Mouse (Mus musculus): ENCODE results near the gene Kmt2a. TPM values are rescaled to one million over a fixed set of nuclear protein-coding genes. Genes with fewer than 3 reads are reported as not detected.
A peak's percentile ranks its signal among the peaks of the same experiment; 100 is the strongest.

Kmt2a gene
- total RNA-seq, 2 experiments from 2014 or later, result 12.5 to 12.8 TPM

DNA sequence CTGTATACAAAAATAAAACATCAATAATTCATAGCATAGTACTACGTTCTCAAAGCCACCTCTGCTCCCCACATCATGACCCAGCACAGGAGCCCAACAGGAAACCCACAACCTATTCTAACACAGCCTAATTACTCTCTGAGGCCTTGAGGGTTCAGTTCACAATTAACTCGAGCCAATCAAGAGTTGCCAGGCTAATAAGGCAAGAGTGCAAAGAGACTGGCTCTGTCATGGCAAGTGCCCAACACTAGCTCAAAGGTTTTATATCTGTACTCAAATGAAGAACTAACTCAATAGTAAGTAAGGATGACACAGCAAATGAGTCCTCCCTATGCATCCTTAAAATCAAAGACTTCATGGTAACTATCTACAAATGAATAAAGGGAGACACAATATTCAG is 50.6 kb downstream of the Kmt2a start:
- intact Hi-C loops (cut with DNase I), result no loop called here
- DNase-seq, result no peak

DNA sequence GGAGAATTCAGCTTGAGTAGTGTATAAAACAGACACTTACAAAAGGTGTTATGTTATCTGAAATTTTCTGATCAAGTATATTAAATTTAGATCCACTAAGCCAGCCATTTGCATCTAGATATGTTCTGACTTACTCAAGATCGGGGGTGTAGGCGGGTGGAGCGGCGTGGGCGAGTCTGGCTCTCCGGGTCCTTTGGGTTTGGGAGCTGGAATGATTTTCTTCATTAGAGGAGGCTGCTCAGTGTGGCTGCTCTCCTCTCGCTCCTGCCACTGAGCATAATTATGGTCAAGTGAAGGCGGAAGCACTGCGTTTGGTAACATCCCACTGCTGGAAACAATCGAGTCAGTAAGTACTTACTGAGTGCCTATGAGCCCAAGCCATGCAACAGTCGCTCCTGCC is 52.2 kb downstream of the Kmt2a start:
- intact Hi-C loops (cut with DNase I), result loop anchor here (5.0 kb wide), 1 partner anchor 103 kb away; no protein-coding TSS in a partner anchor
- no peak for DNase-seq

DNA sequence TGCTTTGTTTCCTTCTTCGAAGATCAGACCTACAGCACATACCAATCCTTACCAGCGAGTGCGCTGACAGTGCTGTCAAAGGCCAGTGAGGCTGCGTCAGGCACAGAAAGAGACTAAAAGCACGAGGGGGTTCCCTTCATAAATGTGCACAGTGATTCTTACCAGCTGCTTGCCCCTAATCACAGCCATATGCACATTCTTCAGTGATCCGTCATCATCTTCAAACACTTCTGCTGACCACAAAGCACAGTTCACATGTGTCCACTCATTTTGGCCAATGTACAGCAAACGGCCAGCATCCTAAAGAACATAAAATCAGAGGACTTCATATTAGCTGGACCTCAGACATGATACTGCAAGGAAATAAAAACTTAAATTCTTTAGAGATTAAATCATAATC is 54.4 kb downstream of the Kmt2a start:
- no peak for DNase-seq
- intact Hi-C loops (cut with DNase I), result loop anchor here (5.0 kb wide), 1 partner anchor 106 kb away; no protein-coding TSS in a partner anchor

DNA sequence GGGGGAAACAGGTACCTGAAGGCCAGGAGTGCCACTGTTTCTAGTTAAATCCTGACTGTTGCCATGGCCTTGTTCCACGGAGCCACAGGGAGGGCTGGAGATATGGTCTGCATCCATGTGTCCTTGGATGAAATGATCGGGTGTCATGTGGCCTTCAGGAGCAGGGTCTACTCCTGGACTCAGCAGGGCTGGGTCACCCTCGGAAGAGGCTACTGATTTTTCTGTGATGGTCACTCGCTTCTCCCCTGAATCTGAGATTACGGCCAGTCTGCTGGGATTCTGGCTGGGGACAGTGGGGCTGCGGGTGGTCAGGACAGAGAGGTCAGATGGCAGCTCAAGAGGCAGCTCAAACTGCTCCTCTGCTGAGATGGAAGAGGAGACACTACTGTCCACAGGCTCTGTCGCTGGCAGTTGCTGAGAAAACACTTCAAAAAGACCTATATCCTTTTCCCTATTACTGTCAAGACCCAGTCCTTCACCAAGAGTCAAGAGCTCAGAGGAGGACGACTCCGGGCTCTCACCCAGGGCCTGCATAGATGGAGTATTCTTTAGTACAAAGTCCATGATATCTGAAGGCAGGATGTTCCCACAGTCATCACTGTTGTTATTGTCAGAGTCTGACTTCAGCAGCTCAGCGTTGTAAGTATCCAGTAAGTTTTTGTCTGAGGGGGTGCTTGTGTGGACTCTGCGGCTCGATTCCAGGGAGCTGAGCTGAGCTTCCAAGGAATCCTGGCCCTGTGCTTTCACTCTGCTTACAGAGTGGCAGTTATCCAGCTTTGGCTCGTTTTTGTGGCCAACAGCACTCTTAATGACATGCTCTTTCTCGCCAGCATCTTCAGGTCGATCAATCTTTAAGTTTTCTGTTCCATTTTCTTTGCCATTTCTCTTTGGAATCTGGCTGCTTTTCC is 60.9 kb downstream of the Kmt2a start:
- peak in 1 of 2 experiments; percentile 39 for DNase-seq
- intact Hi-C loops (cut with DNase I), result no loop called here

DNA sequence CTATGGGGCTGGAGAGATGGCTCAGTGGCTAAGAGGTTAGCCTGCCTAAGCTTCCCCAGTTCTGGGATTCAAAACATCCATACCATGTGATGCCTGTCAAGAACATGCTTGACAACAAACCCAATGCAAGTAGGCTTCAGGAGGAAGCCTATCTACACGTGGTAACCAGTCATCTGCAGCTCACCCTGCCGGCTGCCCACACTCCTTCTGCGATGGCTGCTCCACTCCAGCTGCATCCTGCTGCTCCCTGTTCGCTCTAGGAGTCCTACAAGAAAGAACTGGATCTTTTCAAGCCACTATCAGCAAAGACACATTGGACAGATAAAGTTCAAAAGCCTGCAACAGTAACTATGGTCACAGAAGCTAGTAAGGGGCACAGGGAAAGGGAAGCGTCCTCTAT is 63.6 kb downstream of the Kmt2a start:
- intact Hi-C loops (cut with DNase I), result no loop called here

GRCm38 (mm10) chr9:44814179-44814578 is 66.9 kb downstream of the Kmt2a start:
- intact Hi-C loops (cut with DNase I), result no loop called here

More for the DNA sequence above, 63.6 kb downstream of the Kmt2a start:
- DNase-seq, result no peak

DNA sequence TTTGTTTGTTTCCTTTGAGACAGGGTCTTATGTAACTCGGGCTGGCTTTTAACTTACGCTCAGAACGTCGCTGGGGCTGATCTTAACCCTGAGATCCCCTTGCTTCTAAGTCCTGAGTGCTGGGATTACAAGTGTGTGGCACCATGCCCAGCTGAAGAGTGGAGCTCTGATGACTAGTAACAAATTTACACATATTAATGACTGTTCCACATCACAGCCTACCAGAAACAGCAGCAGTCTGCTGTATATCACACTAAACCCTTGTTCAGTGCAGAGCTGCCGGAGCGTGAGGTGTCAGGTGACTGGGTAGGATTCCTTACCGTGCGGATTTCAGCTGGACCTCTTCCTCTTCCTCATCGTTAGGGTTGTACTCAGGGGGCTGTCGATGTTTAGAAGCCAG is 70.8 kb downstream of the Kmt2a start:
- intact Hi-C loops (cut with DNase I), result no loop called here
- DNase-seq, result no peak

More at GRCm38 (mm10) chr9:44814179-44814578, 66.9 kb downstream of the Kmt2a start:
- no peak for DNase-seq

- intact Hi-C loops (cut with DNase I), result no loop called here
- no peak for DNase-seq
Observed at GRCm38 (mm10) chr9:44807778-44808177, 73.3 kb downstream of the Kmt2a start.

- intact Hi-C loops (cut with DNase I), result no loop called here
- DNase-seq, result no peak
Observed at GRCm38 (mm10) chr9:44807141-44807540, 74.0 kb downstream of the Kmt2a start.

- DNase-seq, result no peak
- intact Hi-C loops (cut with DNase I), result loop anchor here (1.0 kb wide), 1 partner anchor 19 kb away; no protein-coding TSS in a partner anchor
Observed at GRCm38 (mm10) chr9:44805536-44805935, 75.6 kb downstream of the Kmt2a start.

DNA sequence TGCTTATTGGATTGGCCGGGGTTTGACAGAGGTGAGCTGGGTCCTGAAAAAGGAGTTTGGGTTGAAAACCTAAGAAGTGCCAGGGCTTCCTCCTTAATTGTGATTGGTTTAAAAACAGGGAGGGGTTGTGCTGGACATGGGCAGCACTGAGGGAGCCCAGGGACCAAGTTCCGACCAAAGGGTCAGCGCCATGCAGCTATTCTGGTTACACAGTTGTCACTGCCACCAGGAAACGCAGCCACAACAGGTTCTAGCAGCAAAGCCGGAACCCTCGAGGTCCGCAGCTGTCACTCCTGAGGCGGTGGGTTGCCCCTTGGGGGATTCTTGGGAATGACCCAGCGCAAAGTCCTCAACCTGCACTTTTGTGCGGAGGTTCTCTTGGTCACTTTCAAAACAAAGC is 76.4 kb downstream of the Kmt2a start:
- no peak for DNase-seq
- intact Hi-C loops (cut with DNase I), result loop anchor here (1.0 kb wide), 1 partner anchor 18 kb away; no protein-coding TSS in a partner anchor

GRCm38 (mm10) chr9:44802808-44803450 is 78.2 kb downstream of the Kmt2a start, which contains the start of gene Ttc36:
Gene Ttc36 (minus strand): TSS chr9:44803072.
- intact Hi-C loops (cut with DNase I), result no loop called here

GRCm38 (mm10) chr9:44801669-44802068 is 79.4 kb downstream of the Kmt2a start:
- intact Hi-C loops (cut with DNase I), result no loop called here

More at GRCm38 (mm10) chr9:44802808-44803450, 78.2 kb downstream of the Kmt2a start, which contains the start of gene Ttc36:
- DNase-seq, result no peak

DNA sequence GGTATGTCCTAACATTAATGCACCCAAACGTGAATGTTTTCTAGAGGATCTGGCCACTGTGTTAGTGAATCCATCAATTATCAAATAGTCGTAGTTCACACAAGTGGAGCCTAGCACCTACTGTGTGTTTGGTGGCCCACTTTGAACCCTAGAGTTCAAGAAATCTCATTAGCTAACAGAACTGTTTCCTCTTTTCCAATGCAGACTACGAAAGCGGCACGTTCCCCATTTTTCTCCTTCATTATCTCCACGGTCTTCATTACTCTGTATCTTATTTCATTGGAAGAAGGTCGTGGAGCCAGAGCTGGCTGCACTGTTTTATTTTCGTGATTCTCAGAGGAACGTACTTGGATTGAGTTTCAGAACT is 81.2 kb downstream of the Kmt2a start:
- DNase-seq, result no peak
- intact Hi-C loops (cut with DNase I), result no loop called here

More at GRCm38 (mm10) chr9:44801669-44802068, 79.4 kb downstream of the Kmt2a start:
- no peak for DNase-seq

DNA sequence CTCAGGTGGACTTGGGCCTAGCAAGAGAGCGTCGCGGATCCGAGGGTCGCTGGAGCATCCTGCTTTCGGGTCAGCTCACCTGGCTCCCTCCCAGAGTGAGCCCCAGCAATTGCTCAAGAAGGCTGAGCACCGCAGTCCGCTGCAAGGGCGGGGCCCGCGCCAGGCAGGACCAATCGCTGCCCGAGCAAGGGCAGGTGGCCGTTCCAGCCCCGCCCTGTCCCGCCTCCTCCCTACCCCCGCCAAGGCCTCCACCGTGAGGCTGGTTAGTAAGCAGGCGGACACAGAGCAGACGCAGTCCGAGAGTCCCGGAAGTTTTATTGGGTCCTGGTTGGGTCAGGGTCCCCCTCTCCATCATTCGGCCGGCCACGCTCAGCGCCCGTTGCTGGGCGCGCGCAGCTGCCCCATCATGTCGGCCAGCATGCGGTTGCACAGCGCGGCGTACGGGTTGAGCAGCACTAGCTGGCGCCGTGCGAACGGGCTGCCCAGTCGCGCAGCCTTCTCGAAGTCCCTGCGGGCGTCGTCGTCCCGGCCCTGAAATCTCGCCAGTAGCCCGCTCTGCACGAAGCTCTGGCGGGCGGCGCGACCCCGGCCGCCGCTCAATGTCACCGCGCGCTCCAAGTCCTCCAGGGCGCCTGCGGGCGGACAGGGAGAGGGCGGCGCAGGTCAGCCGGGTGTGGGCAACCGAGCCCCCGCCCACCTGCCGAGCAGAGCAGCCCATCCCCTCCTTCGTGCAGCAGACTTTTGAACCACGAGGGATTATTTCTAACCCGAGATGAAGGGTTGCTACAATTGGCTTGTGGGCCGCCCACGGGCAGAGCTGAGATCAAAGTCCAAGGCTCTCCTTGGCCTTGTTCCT is 81.8 kb downstream of the Kmt2a start, which contains the start of gene Tmem25:
TSS of gene Tmem25 (minus strand) at position 206 of the 856 bp plus-strand sequence.
- DNase-seq, result peak; percentile 75 to 79
- intact Hi-C loops (cut with DNase I), result no loop called here

DNA sequence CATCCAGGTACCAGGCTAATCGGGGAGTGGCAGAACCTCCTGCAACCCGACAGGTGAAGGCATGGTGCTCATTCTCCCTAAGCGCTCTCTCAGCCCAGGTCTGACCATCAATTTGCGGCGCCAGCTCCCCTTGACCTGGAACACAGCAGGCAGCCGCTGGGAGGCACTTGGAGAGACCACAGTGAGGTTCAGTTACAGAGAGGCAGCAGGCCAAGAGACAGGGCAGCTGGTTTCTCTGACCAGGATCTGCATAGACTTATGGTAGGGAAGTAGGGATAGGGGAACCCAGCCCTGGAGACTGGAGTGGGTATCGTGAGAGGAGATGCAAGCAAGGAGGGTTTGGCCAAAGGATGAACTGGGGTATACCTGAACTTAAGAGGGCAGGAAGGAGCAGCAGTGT is 82.8 kb downstream of the Kmt2a start:
- peak in 1 of 2 experiments; percentile 31 for DNase-seq
- intact Hi-C loops (cut with DNase I), result no loop called here

GRCm38 (mm10) chr9:44792842-44793241 is 88.3 kb downstream of the Kmt2a start:
- no peak for DNase-seq
- intact Hi-C loops (cut with DNase I), result no loop called here

- DNase-seq, result peak; percentile 88 to 89
- intact Hi-C loops (cut with DNase I), result no loop called here
Observed at GRCm38 (mm10) chr9:44772750-44773651, 108.1 kb downstream of the Kmt2a start.

- no peak for DNase-seq
- intact Hi-C loops (cut with DNase I), result no loop called here
Observed at GRCm38 (mm10) chr9:44772392-44772749, 108.7 kb downstream of the Kmt2a start.
